Mouse (Mus musculus) activated CD4-positive, CD25-positive, alpha-beta regulatory T cell (primary cell): ENCODE results near the gene Olfr239. TPM values are rescaled to one million over a fixed set of nuclear protein-coding genes. Genes with fewer than 3 reads are reported as not detected.

Source experiments
- polyA plus RNA-seq, 2 experiments: library from polyadenylated mRNA; unstranded; fragments of 100-300 nt; shearing (Covaris generic); gene quantifications; one replicate each; pipeline ENCODE4 v1.2.1; 2017

The Olfr239 gene
- not detected for polyA plus RNA-seq

DNA sequence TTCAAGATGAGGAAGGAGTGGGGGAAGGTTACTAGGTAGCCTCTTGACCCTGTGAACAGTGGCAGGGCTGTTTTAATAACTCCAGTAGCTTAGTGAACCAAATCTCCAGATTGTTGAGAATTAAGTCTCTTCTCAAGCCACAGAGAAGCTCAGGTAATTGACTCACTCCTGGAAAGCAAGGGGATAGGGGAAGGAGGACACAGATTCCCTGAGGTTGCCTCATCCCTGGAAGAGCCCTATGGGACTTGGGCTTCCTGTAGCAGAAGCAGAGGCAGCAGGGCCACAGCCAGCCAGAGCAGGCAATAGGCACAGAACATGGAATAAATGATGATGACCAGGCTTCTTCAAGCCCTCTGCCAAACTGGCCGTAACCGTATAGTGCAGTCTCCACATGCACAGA is at the start of gene Olfr239:
Olfr239 (plus strand) TSS at position 301 of the 400 bp plus-strand sequence.

DNA sequence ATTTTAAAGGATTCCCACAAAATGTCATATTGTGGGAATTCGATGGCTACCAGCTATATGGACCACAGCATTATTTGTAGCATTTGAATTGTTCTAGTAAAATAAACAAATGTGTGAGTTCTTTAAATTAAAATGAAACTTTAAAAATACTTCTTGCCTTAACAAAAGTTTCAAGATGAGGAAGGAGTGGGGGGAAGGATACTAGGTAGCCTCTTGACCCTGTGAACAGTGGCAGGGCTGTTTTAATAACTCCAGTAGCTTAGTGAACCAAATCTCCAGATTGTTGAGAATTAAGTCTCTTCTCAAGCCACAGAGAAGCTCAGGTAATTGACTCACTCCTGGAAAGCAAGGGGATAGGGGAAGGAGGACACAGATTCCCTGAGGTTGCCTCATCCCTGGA is 23.0 kb upstream of the Olfr239 start, which contains the start of gene Olfr55:
Olfr55 (plus strand) TSS at position 301 of the 400 bp plus-strand sequence.

DNA sequence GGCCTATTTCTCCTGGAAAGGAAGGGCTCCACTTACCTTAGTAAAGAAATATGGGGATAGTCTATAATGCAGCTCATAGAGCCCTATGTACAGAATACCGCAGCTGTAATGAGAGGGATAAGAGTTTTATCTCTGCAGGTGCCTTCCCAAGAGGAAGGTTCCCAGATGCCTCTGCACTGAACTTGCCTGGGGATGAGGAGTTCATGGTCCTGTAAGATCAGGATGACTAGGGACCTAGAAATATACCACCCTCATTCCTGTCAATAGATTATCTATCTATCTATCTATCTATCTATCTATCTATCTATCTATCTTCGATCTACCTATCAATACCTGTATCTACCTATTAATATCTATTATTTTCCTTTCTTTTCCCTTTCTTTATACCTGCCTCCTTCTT is 30.5 kb downstream of the Olfr239 start, which contains the start of gene Olfr1564:
Olfr1564 (minus strand) TSS at position 101 of the 400 bp plus-strand sequence.

Other genes with a start within 250 kb of the Olfr239 start
- 10 to 100 TPM; 19.3 to 31.7 TPM for gene Cyp4f13, start 243.9 kb upstream of the Olfr239 start, polyA plus RNA-seq
- gene Zfp472, start 225.5 kb upstream of the Olfr239 start, polyA plus RNA-seq: 10 to 100 TPM; 21.0 to 21.3 TPM
- 10 to 100 TPM; 15.0 to 15.1 TPM for gene Zfp952, start 198.2 kb upstream of the Olfr239 start, polyA plus RNA-seq
- 1 to 10 TPM; 4.9 to 6.6 TPM for gene Zfp763, start 157.9 kb upstream of the Olfr239 start, polyA plus RNA-seq
- gene 4921501E09Rik, start 123.2 kb upstream of the Olfr239 start, polyA plus RNA-seq: not detected
- gene Zfp563, start 102.0 kb upstream of the Olfr239 start, polyA plus RNA-seq: 1 to 10 TPM; 4.3 to 7.2 TPM
- not detected for gene Morc2b, start 51.6 kb upstream of the Olfr239 start, polyA plus RNA-seq
- under 1 TPM in 1 of 2 experiments, not detected in 1; 0.05 TPM for gene Olfr55, start 22.9 kb upstream of the Olfr239 start, polyA plus RNA-seq
- gene Olfr1564, start 30.4 kb downstream of the Olfr239 start, polyA plus RNA-seq: not detected
- gene Zfp955a, start 63.8 kb downstream of the Olfr239 start, polyA plus RNA-seq: 10 to 100 TPM; 10.2 to 16.2 TPM
- under 1 TPM in 1 of 2 experiments, not detected in 1; 0.06 TPM for gene Olfr63, start 73.4 kb downstream of the Olfr239 start, polyA plus RNA-seq
- gene Zfp955b, start 98.2 kb downstream of the Olfr239 start, polyA plus RNA-seq: 10 to 100 TPM in 1 of 2 experiments, 1 to 10 TPM in 1; 8.2 to 11.0 TPM
- gene Zfp81, start 167.6 kb downstream of the Olfr239 start, polyA plus RNA-seq: 1 to 10 TPM; 4.7 to 9.3 TPM
- 1 to 10 TPM; 5.2 to 10.0 TPM for gene Zfp101, start 203.3 kb downstream of the Olfr239 start, polyA plus RNA-seq
- gene Actl9, start 241.6 kb downstream of the Olfr239 start, polyA plus RNA-seq: not detected